Comparison of ENCODE assay signal across 19 mouse cellular contexts in the genomic region with DNA sequence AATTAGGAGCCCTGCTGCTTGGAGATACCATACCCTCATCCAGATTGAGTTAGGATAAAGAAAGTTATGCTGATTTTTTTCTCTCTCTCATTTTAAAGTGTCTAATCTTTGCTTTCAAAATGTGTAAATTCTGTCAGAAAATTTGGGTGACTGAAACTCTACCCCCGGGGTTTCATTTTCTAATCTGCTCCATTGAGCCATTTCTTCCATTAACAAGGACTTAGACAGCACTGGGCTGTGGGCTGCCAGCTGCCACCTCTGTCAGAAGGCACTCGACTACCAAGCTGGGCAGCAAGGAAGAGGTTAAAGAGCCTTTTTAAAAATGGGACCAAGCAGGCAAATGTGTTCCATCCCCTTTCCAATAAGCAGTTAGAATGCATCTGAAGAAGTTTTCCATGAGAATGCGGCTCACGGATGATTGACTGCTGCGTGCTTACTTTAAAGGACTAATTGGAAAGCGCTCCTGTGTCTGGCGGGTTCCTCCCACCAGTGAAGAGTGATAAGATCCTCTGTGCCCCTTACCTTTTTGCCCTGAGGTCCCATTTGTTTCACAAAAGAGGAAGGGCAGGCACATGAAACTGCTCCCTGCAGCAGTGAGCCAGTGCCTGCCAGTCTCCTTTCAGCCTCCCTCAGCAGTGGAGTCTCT.
A peak's percentile ranks its signal among the peaks of the same experiment; 100 is the strongest.
DNase-seq lines count a peak whose midpoint lies in the region; ATAC-seq and TF ChIP-seq lines count a peak whose summit lies in the region.
"Had no signal": no experiment of that assay in that cellular context is flagged by ENCODE, and none has a peak within 500 bp of the region (broad histone marks: within the 10 kb centered on the region; RNA-seq: fewer than 3 reads in every experiment).

No protein-coding gene starts in this region.

- H3K27ac ChIP-seq in midbrain, embryonic 13.5 days: peak overlapping the region; percentile 51; the same call in 1 of the 2 replicates
- no peak overlapping the region for H3K27ac ChIP-seq in midbrain, embryonic 11.5 days (ENCODE audit: low read depth, low read length)
- no peak overlapping the region for H3K27ac ChIP-seq in MEL (ENCODE audit: control insufficient read depth, low read depth, low read length)
- H3K27ac ChIP-seq in embryonic facial prominence, embryonic 10.5 days (replicated peaks): peak overlapping the region; percentile 40; the same call in 1 of the 2 replicates
- peak overlapping the region; percentile 65; the same call in 1 of the 2 replicates for H3K27ac ChIP-seq in forebrain, embryonic 16.5 days (ENCODE audit: low read length)
- H3K27ac ChIP-seq in kidney, adult 2 months (ENCODE audit: insufficient read depth, low read depth, low read length): no peak overlapping the region
- H3K27ac ChIP-seq: embryonic facial prominence, embryonic 13.5 days; heart, adult 2 months; limb, embryonic 15.5 days had no signal

- WGBS in midbrain, embryonic 13.5 days: 39% methylated on average over 7 of the region's 7 CpGs
- WGBS in midbrain, embryonic 11.5 days: 61% methylated on average over 7 of the region's 7 CpGs
- 54% methylated on average over 7 of the region's 7 CpGs for WGBS in embryonic facial prominence, embryonic 10.5 days
- WGBS in forebrain, embryonic 16.5 days: 7% methylated on average over 7 of the region's 7 CpGs
- WGBS in kidney, adult 2 months: 73% methylated on average over 7 of the region's 7 CpGs

- no peak for TF ChIP-seq CTCF in MEL (IDR thresholded peaks at IDR 0.05 in 2 of 3, conservative IDR thresholded peaks at IDR 0.05 in 1 of 3; ENCODE audit: control insufficient read depth in 1 of 3, insufficient read depth in 1 of 3, low read depth in 2 of 3, low read length in 3 of 3, poor library complexity in 1 of 3, severe bottlenecking in 1 of 3)
- TF ChIP-seq CTCF in kidney, adult 2 months (conservative IDR thresholded peaks at IDR 0.05; ENCODE audit: insufficient read depth, insufficient read length, low read depth, low read length): no peak

- H3K4me3 ChIP-seq in midbrain, embryonic 13.5 days (replicated peaks): no peak overlapping the region
- H3K4me3 ChIP-seq in midbrain, embryonic 11.5 days (ENCODE audit: low read depth, low read length): no peak overlapping the region
- no peak overlapping the region for H3K4me3 ChIP-seq in MEL (ENCODE audit: control insufficient read depth in 1 of 2, insufficient read depth in 1 of 2, low read depth in 2 of 2, low read length in 2 of 2)
- no peak overlapping the region for H3K4me3 ChIP-seq in embryonic facial prominence, embryonic 10.5 days
- H3K4me3 ChIP-seq in forebrain, embryonic 16.5 days (replicated peaks; ENCODE audit: low read length): no peak overlapping the region
- no peak overlapping the region for H3K4me3 ChIP-seq in kidney, adult 2 months (ENCODE audit: insufficient read depth, low read depth, low read length)
- H3K4me3 ChIP-seq: embryonic facial prominence, embryonic 13.5 days; heart, adult 2 months; limb, embryonic 15.5 days had no signal

- TF ChIP-seq EP300 in MEL (IDR thresholded peaks at IDR 0.05; ENCODE audit: low read depth in 1 of 2, low read length in 2 of 2): no peak

- TF ChIP-seq POLR2A in MEL (IDR thresholded peaks at IDR 0.05; ENCODE audit: control insufficient read depth in 1 of 2, insufficient read depth in 1 of 2, low read depth in 1 of 2, low read length in 2 of 2, poor library complexity in 1 of 2): no peak
- TF ChIP-seq POLR2A in kidney, adult 2 months (IDR thresholded peaks at IDR 0.05; ENCODE audit: low read depth, low read length): no peak

- H3K4me2 ChIP-seq in midbrain, embryonic 13.5 days (replicated peaks): no peak overlapping the region
- H3K4me2 ChIP-seq in midbrain, embryonic 11.5 days: no peak overlapping the region
- no peak overlapping the region for H3K4me2 ChIP-seq in forebrain, embryonic 16.5 days (ENCODE audit: low read length)
- H3K4me2 ChIP-seq: embryonic facial prominence, embryonic 13.5 days; hindbrain, embryonic 14.5 days; limb, embryonic 15.5 days had no signal

- DNase-seq in midbrain, embryonic 11.5 days (ENCODE audit: low spot score, missing footprints): no peak
- peak; percentile 32 for DNase-seq in MEL (ENCODE audit: low read depth, low spot score)
- DNase-seq in embryonic facial prominence, embryonic 10.5 days (ENCODE audit: low spot score): no peak
- DNase-seq in kidney, adult 2 months: no peak
- DNase-seq: adrenal gland, adult 2 months; cerebellum, adult 11 months; cerebellum, postnatal 25 days; heart, adult 2 months; kidney, postnatal 10 days; right cerebral cortex, postnatal 25 days; thymus, postnatal 36 days had no signal

- H3K9me3 ChIP-seq in midbrain, embryonic 13.5 days: no peaks in the 10 kb centered on the region
- H3K9me3 ChIP-seq in midbrain, embryonic 11.5 days (ENCODE audit: control insufficient read depth, low read length): no peaks in the 10 kb centered on the region
- no peaks in the 10 kb centered on the region for H3K9me3 ChIP-seq in MEL (replicated peaks; ENCODE audit: insufficient read depth, low read length)
- H3K9me3 ChIP-seq in embryonic facial prominence, embryonic 10.5 days: no peaks in the 10 kb centered on the region
- no peaks in the 10 kb centered on the region for H3K9me3 ChIP-seq in forebrain, embryonic 16.5 days (ENCODE audit: control insufficient read depth, low read length)
- H3K9me3 ChIP-seq: embryonic facial prominence, embryonic 13.5 days; G1E; limb, embryonic 15.5 days had no signal

- no peaks in the 10 kb centered on the region for H3K36me3 ChIP-seq in midbrain, embryonic 13.5 days
- H3K36me3 ChIP-seq in midbrain, embryonic 11.5 days (ENCODE audit: control insufficient read depth, insufficient read depth, low read length): no peaks in the 10 kb centered on the region
- H3K36me3 ChIP-seq in MEL (ENCODE audit: control insufficient read depth in 1 of 2, insufficient read depth in 2 of 2, low read length in 2 of 2): peaks cover 0 to 10% of the 10 kb centered on the region in 2 experiments; a peak in 2 of 4 replicates
- H3K36me3 ChIP-seq in embryonic facial prominence, embryonic 10.5 days (replicated peaks): no peaks in the 10 kb centered on the region
- H3K36me3 ChIP-seq in forebrain, embryonic 16.5 days (ENCODE audit: control insufficient read depth, insufficient read depth): no peaks in the 10 kb centered on the region
- H3K36me3 ChIP-seq in kidney, adult 2 months (ENCODE audit: control insufficient read depth, insufficient read depth, low read length): no peaks in the 10 kb centered on the region
- H3K36me3 ChIP-seq: embryonic facial prominence, embryonic 13.5 days; limb, embryonic 15.5 days had no signal

- TF ChIP-seq RAD21 in MEL (IDR thresholded peaks at IDR 0.05; ENCODE audit: low read depth, low read length): no peak

- H3K79me2 ChIP-seq in MEL (ENCODE audit: control insufficient read depth, insufficient read depth, low read length, poor library complexity): no peaks in the 10 kb centered on the region

- H3K9ac ChIP-seq in midbrain, embryonic 13.5 days (replicated peaks): peak overlapping the region; percentile 36; the same call in 1 of the 2 replicates
- no peak overlapping the region for H3K9ac ChIP-seq in midbrain, embryonic 11.5 days (ENCODE audit: low read length)
- H3K9ac ChIP-seq in MEL (ENCODE audit: control insufficient read depth, low read depth, low read length, poor library complexity, severe bottlenecking): no peak overlapping the region
- H3K9ac ChIP-seq in forebrain, embryonic 16.5 days (replicated peaks; ENCODE audit: low read depth, low read length): no peak overlapping the region
- H3K9ac ChIP-seq: embryonic facial prominence, embryonic 13.5 days; hindbrain, embryonic 14.5 days; limb, embryonic 15.5 days had no signal

- no peaks in the 10 kb centered on the region for H3K27me3 ChIP-seq in midbrain, embryonic 13.5 days
- no peaks in the 10 kb centered on the region for H3K27me3 ChIP-seq in midbrain, embryonic 11.5 days (ENCODE audit: control insufficient read depth, insufficient read depth, low read length)
- H3K27me3 ChIP-seq in MEL (ENCODE audit: control insufficient read depth in 1 of 2, insufficient read depth in 2 of 2, low read length in 2 of 2): no peaks in the 10 kb centered on the region
- no peaks in the 10 kb centered on the region for H3K27me3 ChIP-seq in embryonic facial prominence, embryonic 10.5 days (replicated peaks; ENCODE audit: low read depth, poor library complexity, severe bottlenecking)
- no peaks in the 10 kb centered on the region for H3K27me3 ChIP-seq in forebrain, embryonic 16.5 days (replicated peaks; ENCODE audit: control insufficient read depth, insufficient read depth, low read length)
- no peaks in the 10 kb centered on the region for H3K27me3 ChIP-seq in kidney, adult 2 months (replicated peaks; ENCODE audit: control insufficient read depth, insufficient read depth, low read length)
- H3K27me3 ChIP-seq: embryonic facial prominence, embryonic 13.5 days; limb, embryonic 15.5 days had no signal

- 0 out of 2 replicates have a peak, but pooled peaks have one; percentile 34 for ATAC-seq in midbrain, embryonic 13.5 days
- ATAC-seq in midbrain, embryonic 11.5 days (ENCODE audit: low FRiP score): no peak
- ATAC-seq in forebrain, embryonic 16.5 days: peak; percentile 62; the same call in 1 of the 2 replicates
- no peak for ATAC-seq in cerebellum, adult (ENCODE audit: insufficient number of reproducible peaks, low FRiP score, low TSS enrichment)
- ATAC-seq: intestine, postnatal 0 days had no signal

- peaks cover 40% of the 10 kb centered on the region for H3K4me1 ChIP-seq in midbrain, embryonic 13.5 days (replicated peaks)
- peaks cover 3% of the 10 kb centered on the region; the same call in 1 of the 2 replicates for H3K4me1 ChIP-seq in midbrain, embryonic 11.5 days (ENCODE audit: control insufficient read depth, insufficient read depth, low read length)
- peaks cover 6 to 8% of the 10 kb centered on the region in 2 experiments for H3K4me1 ChIP-seq in MEL (ENCODE audit: control insufficient read depth in 1 of 2, insufficient read depth in 2 of 2, low read length in 2 of 2)
- H3K4me1 ChIP-seq in embryonic facial prominence, embryonic 10.5 days: peaks cover 43% of the 10 kb centered on the region
- H3K4me1 ChIP-seq in forebrain, embryonic 16.5 days (replicated peaks; ENCODE audit: control insufficient read depth, insufficient read depth, low read length): peaks cover 44% of the 10 kb centered on the region
- H3K4me1 ChIP-seq in kidney, adult 2 months (ENCODE audit: control insufficient read depth, insufficient read depth, low read length): peaks cover 9% of the 10 kb centered on the region

TF ChIP-seq in MEL, 35 proteins besides CTCF, POLR2A, EP300 and RAD21:
- TF ChIP-seq MAZ (IDR thresholded peaks at IDR 0.05; ENCODE audit: low read depth, low read length) (no peak), RCOR1 (IDR thresholded peaks at IDR 0.05; ENCODE audit: low read depth, low read length) (no peak), SIN3A (IDR thresholded peaks at IDR 0.05; ENCODE audit: low read length) (no peak), ZKSCAN1 (IDR thresholded peaks at IDR 0.05; ENCODE audit: low read depth, low read length) (no peak), CHD2 (IDR thresholded peaks at IDR 0.05; ENCODE audit: low read length) (no peak), UBTF (IDR thresholded peaks at IDR 0.05; ENCODE audit: borderline replicate concordance, insufficient read depth, low read depth, low read length) (no peak)

Comparison
In these comparisons a context has a peak if more than half of its experiments do, and no peak if none do; other contexts are left out.
1. ATAC-seq: peak in midbrain, embryonic 13.5 days (single experiment) and forebrain, embryonic 16.5 days (single experiment); none in midbrain, embryonic 11.5 days (single experiment) and cerebellum, adult (single experiment).
2. H3K27ac ChIP-seq: peak in midbrain, embryonic 13.5 days (single experiment), embryonic facial prominence, embryonic 10.5 days (single experiment) and forebrain, embryonic 16.5 days (single experiment); none in midbrain, embryonic 11.5 days (single experiment), MEL (single experiment) and kidney, adult 2 months (single experiment).